Mouse (Mus musculus) frontal cortex, postnatal 10 days (tissue): ENCODE data around the gene Ntng1.

Experiments used
- DNase-seq, 2 experiments: peaks; one replicate each; pipeline ENCODE4 v3.0.0; 2022; ENCODE audit warnings: low spot score in 2 of 2, mixed read lengths in 1 of 2

The Ntng1 gene

GRCm38 (mm10) chr3:110055433-110055832 is 88.4 kb downstream of the Ntng1 start:
- DNase-seq, result no peak

GRCm38 (mm10) chr3:110054125-110054524 is 89.7 kb downstream of the Ntng1 start:
- DNase-seq, result no peak

GRCm38 (mm10) chr3:110048152-110048551 is 95.7 kb downstream of the Ntng1 start:
- DNase-seq, result no peak

- DNase-seq, result no peak
These were observed 97.1 kb downstream of the Ntng1 start for GRCm38 (mm10) chr3:110046750-110047149.

GRCm38 (mm10) chr3:110044209-110044608 is 99.6 kb downstream of the Ntng1 start:
- no peak for DNase-seq

GRCm38 (mm10) chr3:110043641-110044187 is 100.1 kb downstream of the Ntng1 start:
- DNase-seq, result no peak

GRCm38 (mm10) chr3:110022783-110023599 is 120.8 kb downstream of the Ntng1 start:
- no peak for DNase-seq

- DNase-seq, result no peak
These were observed 132.8 kb downstream of the Ntng1 start for GRCm38 (mm10) chr3:110010870-110011626.

GRCm38 (mm10) chr3:110010441-110010840 is 133.4 kb downstream of the Ntng1 start:
- DNase-seq, result no peak

- DNase-seq, result no peak
These were observed 143.5 kb downstream of the Ntng1 start for GRCm38 (mm10) chr3:110000349-110000748.

- no peak for DNase-seq
These were observed 148.2 kb downstream of the Ntng1 start for GRCm38 (mm10) chr3:109995663-109996024.

GRCm38 (mm10) chr3:109994978-109995662 is 148.7 kb downstream of the Ntng1 start:
- peak in 1 of 2 experiments; percentile 9 for DNase-seq

- DNase-seq, result no peak
These were observed 159.7 kb downstream of the Ntng1 start for GRCm38 (mm10) chr3:109984086-109984485.

GRCm38 (mm10) chr3:109977614-109978013 is 166.2 kb downstream of the Ntng1 start:
- DNase-seq, result no peak

- no peak for DNase-seq
These were observed 168.7 kb downstream of the Ntng1 start for GRCm38 (mm10) chr3:109975106-109975505.

GRCm38 (mm10) chr3:109971465-109971864 is 172.3 kb downstream of the Ntng1 start:
- DNase-seq, result no peak

- no peak for DNase-seq
These were observed 173.6 kb downstream of the Ntng1 start for GRCm38 (mm10) chr3:109970181-109970580.

GRCm38 (mm10) chr3:109962631-109963030 is 181.2 kb downstream of the Ntng1 start:
- DNase-seq, result no peak

GRCm38 (mm10) chr3:109942960-109943359 is 200.9 kb downstream of the Ntng1 start:
- DNase-seq, result no peak

- DNase-seq, result no peak
These were observed 206.2 kb downstream of the Ntng1 start for GRCm38 (mm10) chr3:109937634-109938033.

- no peak for DNase-seq
These were observed 207.5 kb downstream of the Ntng1 start for GRCm38 (mm10) chr3:109936275-109936674.

- no peak for DNase-seq
These were observed 211.6 kb downstream of the Ntng1 start for GRCm38 (mm10) chr3:109932261-109932660.
